ENCODE assay signal across 13 mouse cellular contexts in the genomic region with DNA sequence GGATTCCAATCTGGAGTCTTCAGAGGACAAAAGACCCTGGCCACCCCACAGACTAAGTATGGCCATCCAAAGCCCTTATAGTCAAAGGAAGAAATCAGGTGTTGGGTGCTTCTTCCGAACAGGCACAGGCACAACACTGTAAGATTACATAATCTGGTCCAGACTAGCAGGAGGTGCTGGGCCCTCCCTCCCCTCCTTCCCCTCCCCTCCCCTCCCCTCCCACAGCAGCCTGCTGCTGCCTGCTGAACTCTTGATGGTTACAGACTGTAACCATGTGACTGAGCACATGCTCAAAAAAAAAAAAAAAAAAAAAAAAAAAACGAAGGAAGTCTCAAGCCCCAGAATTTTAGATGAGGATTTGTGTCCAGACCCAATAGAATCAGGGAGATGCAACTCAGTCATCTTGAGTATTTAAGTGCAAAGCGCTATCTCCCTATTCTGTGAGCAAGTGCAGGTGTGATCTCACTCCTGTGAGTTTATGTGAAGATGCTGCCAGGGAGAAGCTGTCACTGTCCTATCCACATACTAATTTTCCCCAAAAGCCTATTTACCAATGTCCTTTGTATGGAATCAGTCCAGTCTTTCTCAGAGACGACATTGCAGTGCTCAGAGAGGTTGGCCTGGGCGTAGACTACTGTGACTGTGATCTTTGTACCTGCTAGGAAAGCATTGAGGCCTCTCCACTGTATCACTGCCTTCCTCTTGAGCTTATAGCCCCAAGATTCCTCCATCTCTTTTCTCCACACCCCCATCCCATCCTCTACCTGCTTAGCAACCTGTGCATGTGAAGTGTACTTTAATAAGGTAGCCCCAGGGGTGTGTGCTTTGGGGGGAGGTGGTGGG.
DNase-seq lines count a peak whose midpoint lies in the region; ATAC-seq and TF ChIP-seq lines count a peak whose summit lies in the region.
"Had no signal": no experiment of that assay in that cellular context is flagged by ENCODE, and none has a peak within 500 bp of the region (broad histone marks: within the 10 kb centered on the region; RNA-seq: fewer than 3 reads in every experiment).

No protein-coding gene starts in this region.

- H3K36me3 ChIP-seq in embryonic facial prominence, embryonic 12.5 days = no peaks in the 10 kb centered on the region
- no peaks in the 10 kb centered on the region for H3K36me3 ChIP-seq in embryonic facial prominence, embryonic 10.5 days (replicated peaks)
- H3K36me3 ChIP-seq in lung, embryonic 14.5 days (ENCODE audit: insufficient read depth) = no peaks in the 10 kb centered on the region
- no peaks in the 10 kb centered on the region for H3K36me3 ChIP-seq in neural tube, embryonic 15.5 days
- H3K36me3 ChIP-seq in forebrain, postnatal 0 days (ENCODE audit: insufficient read depth) = no peaks in the 10 kb centered on the region
- H3K36me3 ChIP-seq: midbrain, embryonic 10.5 days; neural tube, embryonic 12.5 days had no signal

- ATAC-seq in embryonic facial prominence, embryonic 12.5 days (ENCODE audit: insufficient number of reproducible peaks, insufficient read depth, low FRiP score, low TSS enrichment) = no peak
- ATAC-seq in lung, embryonic 14.5 days (ENCODE audit: insufficient read depth) = 0 out of 2 replicates have a peak, but pooled peaks have one; percentile 33
- ATAC-seq in common myeloid progenitor, adult 5-6 weeks (replicated peaks; ENCODE audit: low read depth, poor library complexity, severe bottlenecking) = peak; percentile 46; the same call in 1 of the 2 replicates
- ATAC-seq in megakaryocyte-erythroid progenitor cell, adult 5-6 weeks (replicated peaks; ENCODE audit: low FRiP score, low TSS enrichment, poor library complexity, severe bottlenecking) = 0 out of 2 replicates have a peak, but pooled peaks have one; percentile 31
- no peak for ATAC-seq in neural tube, embryonic 15.5 days (ENCODE audit: low FRiP score)
- no peak for ATAC-seq in forebrain, postnatal 0 days

- H3K4me3 ChIP-seq in embryonic facial prominence, embryonic 12.5 days = no peak overlapping the region
- no peak overlapping the region for H3K4me3 ChIP-seq in embryonic facial prominence, embryonic 10.5 days
- no peak overlapping the region for H3K4me3 ChIP-seq in lung, embryonic 14.5 days (ENCODE audit: low read depth, low read length)
- H3K4me3 ChIP-seq in neural tube, embryonic 15.5 days (replicated peaks) = no peak overlapping the region
- no peak overlapping the region for H3K4me3 ChIP-seq in forebrain, postnatal 0 days (ENCODE audit: low read depth, low read length)
- H3K4me3 ChIP-seq: midbrain, embryonic 10.5 days; neural tube, embryonic 12.5 days had no signal

- WGBS in embryonic facial prominence, embryonic 12.5 days = 77% methylated on average over 5 of the region's 5 CpGs
- WGBS in embryonic facial prominence, embryonic 10.5 days = 75% methylated on average over 5 of the region's 5 CpGs
- 70% methylated on average over 5 of the region's 5 CpGs for WGBS in lung, embryonic 14.5 days
- 74% methylated on average over 5 of the region's 5 CpGs for WGBS in neural tube, embryonic 15.5 days
- 73% methylated on average over 5 of the region's 5 CpGs for WGBS in forebrain, postnatal 0 days

- no peaks in the 10 kb centered on the region for H3K27me3 ChIP-seq in embryonic facial prominence, embryonic 12.5 days
- H3K27me3 ChIP-seq in embryonic facial prominence, embryonic 10.5 days (replicated peaks; ENCODE audit: low read depth, poor library complexity, severe bottlenecking) = no peaks in the 10 kb centered on the region
- no peaks in the 10 kb centered on the region for H3K27me3 ChIP-seq in lung, embryonic 14.5 days (ENCODE audit: insufficient read depth, low read length)
- H3K27me3 ChIP-seq in neural tube, embryonic 15.5 days (replicated peaks) = no peaks in the 10 kb centered on the region
- no peaks in the 10 kb centered on the region for H3K27me3 ChIP-seq in forebrain, postnatal 0 days (ENCODE audit: insufficient read depth, low read length)
- H3K27me3 ChIP-seq: neural tube, embryonic 12.5 days had no signal

- TF ChIP-seq CTCF in lung, embryonic 14.5 days (IDR thresholded peaks at IDR 0.05; ENCODE audit: low read depth) = no peak
- TF ChIP-seq CTCF in forebrain, postnatal 0 days (IDR thresholded peaks at IDR 0.05; ENCODE audit: low read depth) = no peak

- no peak overlapping the region for H3K9ac ChIP-seq in embryonic facial prominence, embryonic 12.5 days
- no peak overlapping the region for H3K9ac ChIP-seq in lung, embryonic 14.5 days
- H3K9ac ChIP-seq in neural tube, embryonic 15.5 days (replicated peaks) = no peak overlapping the region
- H3K9ac ChIP-seq in forebrain, postnatal 0 days = no peak overlapping the region
- H3K9ac ChIP-seq: neural tube, embryonic 12.5 days had no signal

- H3K27ac ChIP-seq in embryonic facial prominence, embryonic 12.5 days = 0 out of 2 replicates have a peak overlapping the region, but pooled peaks have one; percentile 2
- H3K27ac ChIP-seq in embryonic facial prominence, embryonic 10.5 days (replicated peaks) = no peak overlapping the region
- peak overlapping the region; percentile 65; the same call in 1 of the 2 replicates for H3K27ac ChIP-seq in lung, embryonic 14.5 days (ENCODE audit: low read depth)
- no peak overlapping the region for H3K27ac ChIP-seq in neural tube, embryonic 15.5 days (replicated peaks)
- H3K27ac ChIP-seq in forebrain, postnatal 0 days (ENCODE audit: low read depth, low read length) = no peak overlapping the region
- H3K27ac ChIP-seq: neural tube, embryonic 12.5 days had no signal

- no peak for DNase-seq in embryonic facial prominence, embryonic 10.5 days (ENCODE audit: low spot score)
- DNase-seq in lung, embryonic 14.5 days = no peak
- DNase-seq in lung, adult 18-20 months = no peak
- no peak for DNase-seq in forebrain, postnatal 0 days
- DNase-seq: cerebellum, postnatal 10 days; layer of hippocampus, adult 9-11 months; right cerebral cortex, postnatal 4 days had no signal

- H3K4me2 ChIP-seq in embryonic facial prominence, embryonic 12.5 days (replicated peaks) = no peak overlapping the region
- no peak overlapping the region for H3K4me2 ChIP-seq in lung, embryonic 14.5 days
- no peak overlapping the region for H3K4me2 ChIP-seq in neural tube, embryonic 15.5 days
- no peak overlapping the region for H3K4me2 ChIP-seq in forebrain, postnatal 0 days (ENCODE audit: low read depth)
- H3K4me2 ChIP-seq: neural tube, embryonic 12.5 days had no signal

- H3K4me1 ChIP-seq in embryonic facial prominence, embryonic 12.5 days = no peaks in the 10 kb centered on the region
- H3K4me1 ChIP-seq in embryonic facial prominence, embryonic 10.5 days = no peaks in the 10 kb centered on the region
- no peaks in the 10 kb centered on the region for H3K4me1 ChIP-seq in lung, embryonic 14.5 days (ENCODE audit: insufficient read depth)
- peaks cover 3% of the 10 kb centered on the region; the same call in 1 of the 2 replicates for H3K4me1 ChIP-seq in neural tube, embryonic 15.5 days
- H3K4me1 ChIP-seq in forebrain, postnatal 0 days (ENCODE audit: insufficient read depth) = no peaks in the 10 kb centered on the region
- H3K4me1 ChIP-seq: midbrain, embryonic 10.5 days; neural tube, embryonic 12.5 days had no signal

- no peaks in the 10 kb centered on the region for H3K9me3 ChIP-seq in embryonic facial prominence, embryonic 12.5 days
- no peaks in the 10 kb centered on the region for H3K9me3 ChIP-seq in embryonic facial prominence, embryonic 10.5 days
- H3K9me3 ChIP-seq in lung, embryonic 14.5 days (ENCODE audit: low read depth, low read length) = no peaks in the 10 kb centered on the region
- no peaks in the 10 kb centered on the region for H3K9me3 ChIP-seq in neural tube, embryonic 15.5 days (replicated peaks)
- H3K9me3 ChIP-seq in forebrain, postnatal 0 days (ENCODE audit: low read length) = no peaks in the 10 kb centered on the region
- H3K9me3 ChIP-seq: midbrain, embryonic 10.5 days; neural tube, embryonic 12.5 days had no signal

Comparison
In these comparisons a context has a peak if more than half of its experiments do, and no peak if none do; other contexts are left out.
1. H3K27ac ChIP-seq: peak in embryonic facial prominence, embryonic 12.5 days (single experiment) and lung, embryonic 14.5 days (single experiment); none in embryonic facial prominence, embryonic 10.5 days (single experiment), neural tube, embryonic 15.5 days (single experiment) and forebrain, postnatal 0 days (single experiment).
2. ATAC-seq: peak in lung, embryonic 14.5 days (single experiment), common myeloid progenitor, adult 5-6 weeks (single experiment) and megakaryocyte-erythroid progenitor cell, adult 5-6 weeks (single experiment); none in embryonic facial prominence, embryonic 12.5 days (single experiment), neural tube, embryonic 15.5 days (single experiment) and forebrain, postnatal 0 days (single experiment).